Mouse (Mus musculus): ENCODE data around the gene Trip6. TPM values are rescaled to one million over a fixed set of nuclear protein-coding genes. Genes with fewer than 3 reads are reported as not detected.

Gene Trip6
- polyA plus RNA-seq, 1 experiment from 2014 or later: 90.5 TPM

DNA sequence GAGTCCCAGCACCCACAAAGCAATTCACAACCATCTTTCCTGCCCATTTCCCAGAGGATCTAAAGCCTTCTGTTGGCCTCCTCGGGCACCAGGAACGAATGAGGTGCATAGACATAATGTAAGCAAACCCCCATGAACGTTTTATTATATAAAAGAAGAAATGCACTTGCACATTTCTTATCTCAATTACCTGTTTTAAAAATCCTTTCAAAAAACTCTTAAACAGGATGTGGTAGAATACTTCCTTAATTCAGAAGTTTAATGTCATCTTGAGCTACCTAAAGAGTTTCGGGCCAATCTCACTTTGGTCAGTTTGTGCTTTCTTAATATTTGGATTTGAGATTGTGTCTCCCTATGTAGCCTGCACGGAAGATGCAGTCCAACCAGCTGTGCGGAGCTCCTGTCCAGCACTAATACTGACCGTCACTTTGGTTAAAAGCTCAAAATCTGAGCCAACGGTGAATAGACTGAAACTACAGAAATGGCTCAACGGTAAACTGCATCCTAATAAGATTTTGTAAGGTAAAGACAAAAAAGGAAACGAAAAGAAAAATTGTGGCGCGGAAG is 7.7 kb downstream of the Trip6 start:
- Histone ChIP-seq H3K9ac (ENCODE audit: low read length) (peak overlapping the region; percentile 99), H3K4me2 (ENCODE audit: low read depth, low read length) (peak overlapping the region; percentile 65), H3K27ac (ENCODE audit: low read length) (peak overlapping the region; percentile 91), H3K36me3 (ENCODE audit: control insufficient read depth, insufficient read depth, low read length) (peaks cover 47% of the 10 kb centered on the region), H3K4me3 (ENCODE audit: low read length) (peak overlapping the region; percentile 83), H3K27me3 (ENCODE audit: control insufficient read depth, insufficient read depth, low read depth, low read length) (no peaks in the 10 kb centered on the region), H3K9me3 (ENCODE audit: control insufficient read depth, low read length) (no peaks in the 10 kb centered on the region), H3K4me1 (replicated peaks; ENCODE audit: control insufficient read depth, insufficient read depth, low read length) (peaks cover 29% of the 10 kb centered on the region)
- WGBS: 6% methylated on average over 12 of the region's 12 CpGs
- no peak for ATAC-seq (ENCODE audit: low read depth)

DNA sequence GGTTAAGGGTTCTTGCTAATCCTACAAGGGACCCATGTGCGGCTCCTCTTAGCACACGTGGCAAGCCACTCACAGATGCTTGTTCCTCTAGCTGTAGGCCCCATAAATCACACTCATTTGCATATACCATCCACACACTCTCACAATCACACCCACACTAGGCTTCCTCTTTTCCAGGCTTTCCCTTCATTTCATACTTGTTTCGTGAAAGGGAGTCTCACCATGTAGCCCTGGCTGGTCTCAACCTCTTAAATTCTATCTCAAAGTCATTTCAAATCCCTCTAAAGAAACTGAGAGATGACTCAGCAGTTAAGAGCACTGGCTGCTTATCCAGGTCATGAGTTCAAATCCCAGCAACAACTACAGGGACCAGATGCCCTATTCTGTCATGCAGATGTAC is 8.4 kb downstream of the Trip6 start:
- no peak overlapping the region for H3K27ac ChIP-seq (ENCODE audit: low read length)
- H3K36me3 ChIP-seq (ENCODE audit: control insufficient read depth, insufficient read depth, low read length): peaks cover 43% of the 10 kb centered on the region
- H3K9me3 ChIP-seq (ENCODE audit: control insufficient read depth, low read length): no peaks in the 10 kb centered on the region
- peaks cover 29% of the 10 kb centered on the region for H3K4me1 ChIP-seq (replicated peaks; ENCODE audit: control insufficient read depth, insufficient read depth, low read length)
- H3K4me3 ChIP-seq (ENCODE audit: low read length): peak overlapping the region; percentile 83
- WGBS: 50% methylated on average over 3 of the region's 3 CpGs
- no peak for ATAC-seq (ENCODE audit: low read depth)
- H3K9ac ChIP-seq (ENCODE audit: low read length): peak overlapping the region; percentile 99
- H3K27me3 ChIP-seq (ENCODE audit: control insufficient read depth, insufficient read depth, low read depth, low read length): no peaks in the 10 kb centered on the region
- H3K4me2 ChIP-seq (ENCODE audit: low read depth, low read length): peak overlapping the region; percentile 65

DNA sequence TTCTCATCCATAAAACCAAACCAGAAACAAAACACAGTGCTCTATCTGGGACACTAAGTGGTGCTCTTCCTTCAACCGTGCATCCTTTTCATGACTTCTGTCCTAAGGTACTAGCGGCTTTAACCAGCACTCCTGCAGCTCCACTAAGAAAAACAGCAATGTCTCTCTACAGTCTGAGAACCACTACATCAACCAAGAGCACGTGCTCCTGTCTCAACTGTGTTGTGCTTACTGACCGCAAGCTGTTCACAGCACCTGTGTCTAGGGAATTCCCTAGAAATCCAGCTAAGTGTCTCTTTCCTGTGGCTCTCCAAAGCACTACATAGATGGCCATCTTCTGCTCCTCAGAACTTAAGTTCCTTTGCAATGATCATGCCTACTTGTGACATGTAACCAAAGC is 9.4 kb downstream of the Trip6 start:
- Histone ChIP-seq H3K4me2 (ENCODE audit: low read depth, low read length) (peak overlapping the region; percentile 65; the same call in 1 of the 2 replicates), H3K4me3 (ENCODE audit: low read length) (peak overlapping the region; percentile 83; the same call in 1 of the 2 replicates), H3K4me1 (replicated peaks; ENCODE audit: control insufficient read depth, insufficient read depth, low read length) (peaks cover 29% of the 10 kb centered on the region), H3K27me3 (ENCODE audit: control insufficient read depth, insufficient read depth, low read depth, low read length) (no peaks in the 10 kb centered on the region), H3K9me3 (ENCODE audit: control insufficient read depth, low read length) (no peaks in the 10 kb centered on the region), H3K9ac (ENCODE audit: low read length) (peak overlapping the region; percentile 7; the same call in 1 of the 2 replicates), H3K27ac (ENCODE audit: low read length) (no peak overlapping the region), H3K36me3 (ENCODE audit: control insufficient read depth, insufficient read depth, low read length) (peaks cover 38% of the 10 kb centered on the region)
- WGBS: 54% methylated on average over 4 of the region's 4 CpGs
- no peak for ATAC-seq (ENCODE audit: low read depth)

DNA sequence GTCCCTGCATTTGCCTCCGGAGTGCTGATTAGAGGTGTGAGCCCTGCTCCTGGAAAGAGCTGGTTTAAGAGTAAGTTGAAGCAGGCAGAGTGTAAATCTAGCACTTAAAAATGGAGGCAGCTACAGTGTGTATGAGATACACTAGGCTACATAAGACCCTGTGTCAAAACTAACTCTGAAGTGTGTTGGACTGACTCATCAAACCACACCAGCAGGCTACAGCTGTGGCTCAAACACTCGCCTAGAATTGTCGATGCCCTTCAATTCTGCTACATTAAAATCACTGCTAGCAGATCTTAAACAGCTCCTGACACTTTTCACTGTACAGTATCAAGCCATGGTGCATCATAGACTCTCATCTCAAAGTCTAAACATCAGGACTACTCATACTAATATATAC is 10.0 kb downstream of the Trip6 start:
- Histone ChIP-seq H3K4me2 (ENCODE audit: low read depth, low read length) (no peak overlapping the region), H3K27ac (ENCODE audit: low read length) (no peak overlapping the region), H3K27me3 (ENCODE audit: control insufficient read depth, insufficient read depth, low read depth, low read length) (no peaks in the 10 kb centered on the region), H3K9me3 (ENCODE audit: control insufficient read depth, low read length) (no peaks in the 10 kb centered on the region), H3K9ac (ENCODE audit: low read length) (no peak overlapping the region), H3K4me3 (ENCODE audit: low read length) (no peak overlapping the region), H3K4me1 (replicated peaks; ENCODE audit: control insufficient read depth, insufficient read depth, low read length) (peaks cover 29% of the 10 kb centered on the region), H3K36me3 (ENCODE audit: control insufficient read depth, insufficient read depth, low read length) (peaks cover 38% of the 10 kb centered on the region)
- no peak for ATAC-seq (ENCODE audit: low read depth)
- 67% methylated on average over 3 of the region's 3 CpGs for WGBS

DNA sequence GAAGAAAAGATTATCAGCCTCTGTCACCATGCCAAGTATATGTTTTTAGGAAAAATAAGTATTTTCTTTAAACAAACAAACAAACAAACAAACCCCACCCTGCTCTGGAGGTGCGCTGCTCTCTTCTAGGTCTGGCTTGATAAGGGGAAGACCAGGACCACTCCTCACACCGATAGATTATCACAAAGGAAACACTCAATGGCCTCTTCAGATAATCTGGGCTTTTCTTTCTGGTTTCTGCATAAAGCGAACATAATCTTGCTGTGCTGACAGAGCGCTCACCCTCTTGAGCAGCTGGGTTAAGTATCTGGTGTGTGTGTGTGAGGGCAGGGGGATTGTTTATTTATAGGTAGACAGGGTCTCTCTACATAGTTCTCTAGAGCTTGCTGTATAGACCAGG is 10.6 kb downstream of the Trip6 start:
- ATAC-seq (ENCODE audit: low read depth): no peak
- no peak overlapping the region for H3K27ac ChIP-seq (ENCODE audit: low read length)
- H3K9ac ChIP-seq (ENCODE audit: low read length): no peak overlapping the region
- H3K36me3 ChIP-seq (ENCODE audit: control insufficient read depth, insufficient read depth, low read length): peaks cover 38% of the 10 kb centered on the region
- no peaks in the 10 kb centered on the region for H3K9me3 ChIP-seq (ENCODE audit: control insufficient read depth, low read length)
- no peaks in the 10 kb centered on the region for H3K27me3 ChIP-seq (ENCODE audit: control insufficient read depth, insufficient read depth, low read depth, low read length)
- H3K4me2 ChIP-seq (ENCODE audit: low read depth, low read length): no peak overlapping the region
- WGBS: 51% methylated on average over 4 of the region's 4 CpGs
- H3K4me1 ChIP-seq (replicated peaks; ENCODE audit: control insufficient read depth, insufficient read depth, low read length): peaks cover 29% of the 10 kb centered on the region
- H3K4me3 ChIP-seq (ENCODE audit: low read length): no peak overlapping the region

DNA sequence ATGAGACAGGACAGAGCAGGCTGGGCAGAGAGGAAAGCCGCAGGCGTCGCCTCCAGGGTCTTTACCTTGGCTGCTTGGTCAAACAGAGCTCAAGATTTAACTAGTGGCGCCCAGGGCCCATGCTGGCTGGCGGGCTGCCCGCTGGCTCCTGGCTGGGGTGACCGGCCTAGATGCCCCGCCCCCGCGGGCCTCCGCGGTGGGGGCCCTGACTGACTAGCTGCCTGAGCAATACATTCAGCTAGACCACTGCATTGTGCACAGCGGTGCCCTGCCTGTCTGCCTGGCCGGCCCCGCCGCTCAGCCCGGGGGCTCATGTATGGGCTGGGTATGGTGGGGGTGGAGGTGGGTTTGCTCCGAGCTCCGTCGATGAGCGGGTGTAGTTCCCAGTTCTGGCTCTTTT is 13.0 kb downstream of the Trip6 start:
- peak; percentile 59 for ATAC-seq (ENCODE audit: low read depth)
- Histone ChIP-seq H3K4me2 (ENCODE audit: low read depth, low read length) (no peak overlapping the region), H3K27ac (ENCODE audit: low read length) (no peak overlapping the region), H3K4me3 (ENCODE audit: low read length) (no peak overlapping the region), H3K4me1 (replicated peaks; ENCODE audit: control insufficient read depth, insufficient read depth, low read length) (peaks cover 23% of the 10 kb centered on the region), H3K9me3 (ENCODE audit: control insufficient read depth, low read length) (no peaks in the 10 kb centered on the region), H3K9ac (ENCODE audit: low read length) (no peak overlapping the region), H3K36me3 (ENCODE audit: control insufficient read depth, insufficient read depth, low read length) (peaks cover 58% of the 10 kb centered on the region), H3K27me3 (ENCODE audit: control insufficient read depth, insufficient read depth, low read depth, low read length) (no peaks in the 10 kb centered on the region)
- WGBS: 73% methylated on average over 21 of the region's 21 CpGs

DNA sequence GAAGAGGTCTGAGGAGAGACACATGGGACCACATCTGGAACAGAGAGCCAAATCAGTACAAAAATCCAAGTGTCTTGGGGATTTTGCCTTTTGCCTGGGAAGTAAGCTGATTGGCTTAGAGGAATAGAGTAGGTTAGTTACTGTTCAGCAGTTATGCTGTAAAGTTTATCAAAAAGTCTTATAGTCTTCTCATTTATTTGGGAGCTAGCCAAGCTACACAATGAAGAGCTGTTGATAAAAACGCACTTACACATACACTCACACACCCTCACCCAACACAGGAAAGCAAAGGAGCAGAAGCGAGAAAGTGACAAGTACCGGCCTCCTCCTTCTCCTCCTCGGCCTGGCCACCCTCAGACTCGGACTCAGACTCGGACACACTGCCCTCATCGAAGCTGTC is 15.0 kb downstream of the Trip6 start:
- no peak overlapping the region for H3K4me3 ChIP-seq (ENCODE audit: low read length)
- ATAC-seq (ENCODE audit: low read depth): no peak
- no peak overlapping the region for H3K9ac ChIP-seq (ENCODE audit: low read length)
- no peak overlapping the region for H3K4me2 ChIP-seq (ENCODE audit: low read depth, low read length)
- H3K27ac ChIP-seq (ENCODE audit: low read length): no peak overlapping the region
- H3K27me3 ChIP-seq (ENCODE audit: control insufficient read depth, insufficient read depth, low read depth, low read length): no peaks in the 10 kb centered on the region
- WGBS: 83% methylated on average over 7 of the region's 7 CpGs
- no peaks in the 10 kb centered on the region for H3K9me3 ChIP-seq (ENCODE audit: control insufficient read depth, low read length)
- H3K36me3 ChIP-seq (ENCODE audit: control insufficient read depth, insufficient read depth, low read length): peaks cover 69% of the 10 kb centered on the region
- H3K4me1 ChIP-seq (replicated peaks; ENCODE audit: control insufficient read depth, insufficient read depth, low read length): peaks cover 14% of the 10 kb centered on the region; the same call in 1 of the 2 replicates

DNA sequence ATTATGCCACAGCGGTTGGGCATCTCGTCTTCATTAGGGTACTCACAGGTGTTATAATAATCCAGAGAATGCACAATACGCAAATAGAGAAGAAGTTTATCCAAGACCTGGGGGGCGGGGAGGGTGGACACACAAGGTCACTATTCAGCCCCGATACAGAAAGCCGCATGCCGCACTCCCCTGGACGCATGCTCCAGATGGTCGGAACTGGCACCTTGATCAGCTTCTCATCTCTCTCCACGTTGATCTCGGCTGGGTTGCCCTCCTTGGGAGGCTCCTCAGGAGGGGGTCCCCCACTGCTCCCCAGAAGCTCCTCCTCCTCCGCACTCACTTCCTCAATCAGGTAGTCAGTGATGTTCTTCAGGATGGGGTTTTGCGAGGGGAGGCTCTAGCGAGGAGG is 17.1 kb downstream of the Trip6 start:
- 89% methylated on average over 14 of the region's 14 CpGs for WGBS
- peaks cover 15% of the 10 kb centered on the region for H3K4me1 ChIP-seq (replicated peaks; ENCODE audit: control insufficient read depth, insufficient read depth, low read length)
- no peak overlapping the region for H3K4me3 ChIP-seq (ENCODE audit: low read length)
- no peaks in the 10 kb centered on the region for H3K27me3 ChIP-seq (ENCODE audit: control insufficient read depth, insufficient read depth, low read depth, low read length)
- no peak overlapping the region for H3K9ac ChIP-seq (ENCODE audit: low read length)
- H3K9me3 ChIP-seq (ENCODE audit: control insufficient read depth, low read length): no peaks in the 10 kb centered on the region
- ATAC-seq (ENCODE audit: low read depth): no peak
- no peak overlapping the region for H3K4me2 ChIP-seq (ENCODE audit: low read depth, low read length)
- H3K36me3 ChIP-seq (ENCODE audit: control insufficient read depth, insufficient read depth, low read length): peaks cover 57% of the 10 kb centered on the region
- no peak overlapping the region for H3K27ac ChIP-seq (ENCODE audit: low read length)

DNA sequence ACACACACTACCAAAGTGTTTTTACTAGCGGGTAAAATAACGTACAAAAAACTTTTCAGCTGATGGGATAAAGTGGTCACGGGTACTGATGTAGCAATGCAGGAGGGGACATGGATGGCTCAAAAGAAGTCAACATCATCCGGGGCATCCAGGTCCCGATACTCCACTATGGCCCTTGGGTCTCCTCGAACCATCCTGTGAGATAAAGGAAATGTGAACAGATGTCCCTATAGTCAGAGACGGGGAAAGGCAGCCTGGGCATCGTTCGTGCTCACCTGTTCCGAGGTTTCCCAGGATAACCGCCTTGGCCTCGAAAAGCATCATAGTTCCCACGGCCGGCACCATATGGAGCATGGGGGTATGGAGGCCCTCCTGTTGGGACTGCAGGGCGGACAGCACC is 18.5 kb downstream of the Trip6 start:
- H3K9ac ChIP-seq (ENCODE audit: low read length): no peak overlapping the region
- H3K4me3 ChIP-seq (ENCODE audit: low read length): no peak overlapping the region
- no peak overlapping the region for H3K4me2 ChIP-seq (ENCODE audit: low read depth, low read length)
- H3K27ac ChIP-seq (ENCODE audit: low read length): no peak overlapping the region
- peaks cover 15% of the 10 kb centered on the region for H3K4me1 ChIP-seq (replicated peaks; ENCODE audit: control insufficient read depth, insufficient read depth, low read length)
- H3K36me3 ChIP-seq (ENCODE audit: control insufficient read depth, insufficient read depth, low read length): peaks cover 51% of the 10 kb centered on the region
- 89% methylated on average over 15 of the region's 15 CpGs for WGBS
- no peaks in the 10 kb centered on the region for H3K9me3 ChIP-seq (ENCODE audit: control insufficient read depth, low read length)
- H3K27me3 ChIP-seq (ENCODE audit: control insufficient read depth, insufficient read depth, low read depth, low read length): no peaks in the 10 kb centered on the region
- no peak for ATAC-seq (ENCODE audit: low read depth)

DNA sequence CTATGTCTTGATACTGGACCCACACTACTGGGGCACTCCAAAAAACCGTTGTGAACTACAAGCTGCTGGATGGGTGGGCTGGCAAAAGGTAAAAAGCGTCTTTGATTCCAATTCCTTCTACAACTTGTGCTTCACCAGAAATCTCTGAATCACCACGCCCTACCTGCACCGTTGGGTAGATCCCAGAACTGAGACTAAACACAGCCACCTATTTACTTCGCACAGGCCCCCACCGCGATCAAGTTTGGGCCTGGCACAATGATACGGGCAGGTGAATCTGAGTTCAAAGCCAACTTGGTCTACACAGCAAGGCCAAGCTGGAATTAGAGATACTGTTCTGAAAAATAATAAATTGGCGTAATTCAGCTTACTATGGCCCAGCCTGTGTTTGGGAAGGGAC is 18.9 kb downstream of the Trip6 start:
- Histone ChIP-seq H3K4me3 (ENCODE audit: low read length) (peak overlapping the region; percentile 59; the same call in 1 of the 2 replicates), H3K27ac (ENCODE audit: low read length) (no peak overlapping the region), H3K36me3 (ENCODE audit: control insufficient read depth, insufficient read depth, low read length) (peaks cover 51% of the 10 kb centered on the region), H3K27me3 (ENCODE audit: control insufficient read depth, insufficient read depth, low read depth, low read length) (peaks cover 3% of the 10 kb centered on the region; the same call in 1 of the 2 replicates), H3K9ac (ENCODE audit: low read length) (peak overlapping the region; percentile 65), H3K4me1 (replicated peaks; ENCODE audit: control insufficient read depth, insufficient read depth, low read length) (peaks cover 15% of the 10 kb centered on the region), H3K4me2 (ENCODE audit: low read depth, low read length) (peak overlapping the region; percentile 63), H3K9me3 (ENCODE audit: control insufficient read depth, low read length) (no peaks in the 10 kb centered on the region)
- WGBS: 76% methylated on average over 9 of the region's 9 CpGs
- ATAC-seq (ENCODE audit: low read depth): no peak
